Mouse (Mus musculus) liver, adult (tissue): ENCODE measurements around the gene Prickle3.

Experiments
- GATA4 ChIP-seq: IDR thresholded peaks from 2 replicates; pipeline ENCODE4 v1.6.1; 2014; ENCODE audit warnings: mild to moderate bottlenecking, low read length; ENCODE audit not compliant: insufficient replicate concordance

Gene Prickle3

DNA sequence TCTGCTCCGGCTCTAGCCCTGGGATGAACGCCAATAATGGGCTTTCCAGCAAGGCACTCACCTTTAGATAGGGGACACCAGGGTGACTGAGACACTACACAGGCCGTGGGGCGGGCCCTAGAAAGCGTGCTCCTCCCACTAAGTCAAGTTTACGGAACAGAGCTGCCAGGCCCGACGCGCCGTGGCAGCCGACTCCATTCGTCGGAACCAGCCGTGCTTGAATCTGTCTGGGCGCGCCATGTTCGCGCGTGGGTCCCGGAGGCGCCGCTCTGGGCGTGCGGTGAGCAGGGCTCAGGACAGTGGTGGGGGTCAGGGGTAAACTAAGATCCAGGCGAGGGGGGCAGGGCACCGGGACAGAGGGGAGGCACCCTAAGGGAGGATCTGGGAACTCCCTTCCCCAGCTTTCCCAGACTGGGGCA is at the start of gene Prickle3:
Gene Prickle3, plus strand, starts transcription at position 40 of the 419 bp plus-strand sequence.
- TF ChIP-seq GATA4: no peak

GRCm38 (mm10) chrX:7610035-7610434 is 47.0 kb upstream of the Prickle3 start:
- no peak for TF ChIP-seq GATA4

GRCm38 (mm10) chrX:7610536-7611258 is 46.4 kb upstream of the Prickle3 start:
- no peak for TF ChIP-seq GATA4

GRCm38 (mm10) chrX:7617889-7618551 is 39.0 kb upstream of the Prickle3 start:
- TF ChIP-seq GATA4: no peak

DNA sequence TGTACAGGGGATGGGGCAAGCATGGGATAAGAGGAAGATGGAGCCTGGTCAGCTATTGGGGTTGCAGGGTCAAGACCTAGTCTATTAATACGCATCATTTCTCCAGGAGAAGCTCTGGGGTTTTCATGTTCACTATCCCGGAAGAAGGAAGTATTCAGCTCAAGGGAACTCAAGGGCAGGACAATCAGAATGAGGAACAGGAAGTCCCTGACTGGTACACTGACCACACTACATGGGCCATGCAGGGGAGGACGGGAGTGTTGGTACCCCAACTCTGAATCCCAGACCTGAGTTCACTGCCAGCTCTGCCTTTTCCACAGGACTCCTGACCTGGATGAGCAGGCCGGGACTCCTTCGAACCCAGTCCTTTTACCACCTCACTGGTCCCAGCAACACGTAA is 24.5 kb upstream of the Prickle3 start:
- no peak for TF ChIP-seq GATA4

- no peak for TF ChIP-seq GATA4
Observed at GRCm38 (mm10) chrX:7635101-7635500, 22.0 kb upstream of the Prickle3 start.

DNA sequence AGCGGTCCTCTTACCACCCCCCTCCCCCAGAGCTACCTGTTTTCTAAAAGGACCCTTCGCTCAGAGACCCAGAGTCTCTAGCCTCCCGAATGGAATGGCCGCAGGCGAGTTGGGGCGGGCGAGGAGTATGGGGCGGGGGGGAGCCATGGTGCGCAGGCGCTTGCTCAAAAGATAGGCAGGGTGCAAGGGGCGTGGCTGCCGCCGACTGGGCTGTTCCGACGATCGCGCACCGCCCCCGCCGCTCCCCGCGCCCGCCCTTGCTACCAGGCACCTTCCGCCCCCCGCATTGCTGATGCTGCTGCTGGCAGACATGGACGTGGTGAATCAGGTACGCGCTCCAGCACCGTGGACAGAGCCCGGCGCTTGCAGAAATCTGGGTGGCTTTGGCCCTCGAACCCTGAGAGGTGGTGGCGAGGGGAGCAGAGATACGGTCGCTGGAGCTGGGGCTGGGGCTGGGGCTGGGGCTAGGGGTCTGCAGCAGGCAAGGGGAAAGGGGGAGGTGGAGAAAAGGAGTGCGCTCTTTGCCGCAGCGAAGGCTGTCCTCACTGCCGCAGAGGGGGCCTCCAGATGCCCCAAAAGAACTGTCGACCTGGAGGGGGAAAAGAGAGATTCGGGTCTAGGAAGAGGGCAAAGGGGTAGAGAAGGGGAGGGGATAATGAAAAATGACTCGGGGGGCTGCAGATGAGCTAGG is 18.5 kb upstream of the Prickle3 start, which contains the start of gene Syp:
Gene Syp, plus strand, starts transcription at position 71 of the 691 bp plus-strand sequence.
- TF ChIP-seq GATA4: no peak

GRCm38 (mm10) chrX:7639536-7640325 is 17.3 kb upstream of the Prickle3 start:
- no peak for TF ChIP-seq GATA4

GRCm38 (mm10) chrX:7640785-7641184 is 16.3 kb upstream of the Prickle3 start:
- TF ChIP-seq GATA4: no peak

DNA sequence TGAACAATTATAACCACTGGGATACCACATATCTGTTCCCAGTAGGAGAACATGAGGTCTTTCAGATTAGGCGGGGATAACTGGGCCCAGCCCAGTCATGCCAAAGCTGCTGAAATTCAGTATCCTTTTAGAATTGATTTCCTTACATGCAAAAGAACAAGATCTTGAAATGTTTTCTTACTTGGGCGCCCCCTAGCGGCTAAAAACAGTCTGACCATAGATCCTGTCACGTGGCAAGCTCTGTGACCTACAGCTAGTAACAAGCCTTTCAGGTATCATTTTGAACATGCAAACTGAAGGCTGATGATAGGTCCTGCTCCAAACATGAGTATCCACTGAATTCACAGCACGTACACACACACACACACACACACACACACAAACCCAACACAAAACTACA is 11.7 kb upstream of the Prickle3 start:
- TF ChIP-seq GATA4: no peak

DNA sequence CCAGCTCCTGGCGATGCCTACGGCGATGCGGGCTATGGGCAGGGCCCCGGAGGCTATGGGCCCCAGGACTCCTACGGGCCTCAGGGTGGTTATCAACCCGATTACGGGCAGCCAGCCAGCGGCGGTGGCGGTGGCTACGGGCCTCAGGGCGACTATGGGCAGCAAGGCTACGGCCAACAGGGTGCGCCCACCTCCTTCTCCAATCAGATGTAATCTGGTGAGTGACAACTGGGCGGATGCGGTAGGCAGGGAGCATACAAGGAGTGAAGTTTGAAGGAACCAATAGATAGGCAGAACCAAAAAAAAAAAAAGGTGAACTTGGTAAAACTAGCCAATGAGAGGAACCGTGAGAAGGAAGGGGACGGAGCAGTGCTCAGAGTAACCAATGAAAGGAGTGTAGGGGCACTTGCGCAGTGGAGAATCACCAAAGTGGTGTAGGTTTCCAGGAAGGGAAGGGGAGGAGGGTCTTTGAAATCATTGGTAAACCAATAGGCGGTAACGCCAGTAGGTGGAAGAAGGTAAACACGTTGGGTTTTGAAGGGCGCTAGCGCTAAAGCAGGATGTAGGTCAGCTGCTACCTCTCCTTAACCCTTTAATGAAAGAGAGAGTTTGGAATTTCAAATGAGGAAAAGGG is 8.3 kb upstream of the Prickle3 start:
- peak; percentile 36; the same call in 1 of the 2 replicates for TF ChIP-seq GATA4

DNA sequence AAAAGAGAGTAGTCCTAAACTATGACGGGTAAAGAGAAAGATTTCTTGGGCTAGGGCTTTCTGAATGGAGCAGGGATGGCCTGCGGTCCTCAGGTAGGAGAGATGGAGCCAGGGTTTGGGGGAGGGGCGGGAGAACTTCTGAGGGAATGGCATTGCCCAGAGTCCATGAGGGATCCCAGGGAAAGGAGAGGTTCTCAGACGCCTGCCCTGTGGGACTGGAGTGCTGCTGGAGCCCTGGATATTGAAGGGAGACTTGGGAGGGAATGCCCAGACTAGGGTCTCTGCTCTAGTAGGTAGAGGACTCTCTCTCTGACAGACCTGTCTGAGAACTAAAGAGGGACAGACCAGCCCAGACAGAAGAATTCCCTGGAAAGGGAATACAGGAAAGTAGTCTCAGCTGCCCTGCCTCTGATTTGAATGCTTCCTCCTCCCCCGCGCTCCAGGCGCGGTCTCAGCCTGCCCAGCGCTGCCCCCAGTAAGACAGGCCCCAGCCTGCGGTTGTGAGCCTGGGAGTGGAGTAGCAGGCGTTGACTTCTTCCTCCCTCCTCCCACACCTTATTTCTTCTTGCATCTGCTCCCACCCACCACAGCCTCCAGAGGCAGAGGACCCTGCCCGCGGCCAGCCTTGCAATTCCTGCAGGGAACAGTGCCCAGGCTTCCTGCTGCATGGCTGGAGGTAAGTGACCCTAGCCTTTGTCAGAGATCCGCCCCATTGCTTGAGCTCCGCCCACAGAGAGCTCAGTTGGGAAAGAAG is 1.1 kb downstream of the Prickle3 start:
- no peak for TF ChIP-seq GATA4

- TF ChIP-seq GATA4: no peak
Observed at GRCm38 (mm10) chrX:7658785-7659589, 1.9 kb downstream of the Prickle3 start.

- TF ChIP-seq GATA4: no peak
Observed at GRCm38 (mm10) chrX:7661086-7661485, 4.0 kb downstream of the Prickle3 start.

- no peak for TF ChIP-seq GATA4
Observed at GRCm38 (mm10) chrX:7662936-7663335, 5.9 kb downstream of the Prickle3 start.
